Mouse (Mus musculus): ENCODE measurements around the gene Clpp. TPM values are rescaled to one million over a fixed set of nuclear protein-coding genes. Genes with fewer than 3 reads are reported as not detected.

Gene Clpp
- polyA plus RNA-seq, 1 experiment from 2014 or later: 71.1 TPM

DNA sequence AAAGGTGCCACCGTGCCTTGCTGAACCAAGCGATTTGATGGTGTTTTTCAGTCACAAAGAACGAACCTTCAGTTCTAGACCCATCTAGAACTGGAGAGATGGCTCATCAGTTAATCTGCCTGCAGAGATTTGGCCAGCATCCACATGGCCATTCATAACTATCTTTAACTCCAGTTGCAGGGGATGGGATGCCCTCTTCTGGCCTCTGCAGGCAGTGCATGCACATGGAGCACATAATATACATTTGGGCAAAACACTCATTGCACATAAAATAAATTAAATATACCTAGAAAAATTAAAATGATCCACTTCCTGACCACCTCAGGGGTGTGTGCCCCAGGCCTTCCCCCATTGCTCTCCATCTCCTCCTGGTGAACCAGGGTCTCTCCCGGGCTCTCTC, 28.2 kb upstream of the Clpp start:
- no peak overlapping the region for H3K9ac ChIP-seq (replicated peaks; ENCODE audit: low read depth)
- no peaks in the 10 kb centered on the region for H3K36me3 ChIP-seq (ENCODE audit: insufficient read depth, low read length)
- no peaks in the 10 kb centered on the region for H3K4me1 ChIP-seq (ENCODE audit: insufficient read depth, low read depth, low read length)
- no peaks in the 10 kb centered on the region for H3K9me3 ChIP-seq (ENCODE audit: low read length)
- no peaks in the 10 kb centered on the region for H3K27me3 ChIP-seq (replicated peaks; ENCODE audit: insufficient read depth, low read length)
- TF ChIP-seq EP300 (IDR thresholded peaks at IDR 0.05): no peak
- peak; percentile 28; the same call in 1 of the 2 replicates for TF ChIP-seq CTCF (IDR thresholded peaks at IDR 0.05)
- H3K27ac ChIP-seq (ENCODE audit: low read length): no peak overlapping the region
- H3K4me2 ChIP-seq (replicated peaks; ENCODE audit: low read depth, low read length): no peak overlapping the region
- 88% methylated on average over 4 of the region's 4 CpGs for WGBS
- no peak for ATAC-seq
- DNase-seq (ENCODE audit: low spot score): no peak
- H3K4me3 ChIP-seq (ENCODE audit: low read depth, low read length): no peak overlapping the region

GRCm38 (mm10) chr17:56962642-56963405, 27.3 kb upstream of the Clpp start:
- no peak overlapping the region for H3K4me3 ChIP-seq (ENCODE audit: low read depth, low read length)
- H3K27ac ChIP-seq (ENCODE audit: low read length): no peak overlapping the region
- H3K9me3 ChIP-seq (ENCODE audit: low read length): no peaks in the 10 kb centered on the region
- no peak for ATAC-seq
- no peaks in the 10 kb centered on the region for H3K4me1 ChIP-seq (ENCODE audit: insufficient read depth, low read depth, low read length)
- H3K36me3 ChIP-seq (ENCODE audit: insufficient read depth, low read length): no peaks in the 10 kb centered on the region
- no peak overlapping the region for H3K9ac ChIP-seq (replicated peaks; ENCODE audit: low read depth)
- no peak overlapping the region for H3K4me2 ChIP-seq (replicated peaks; ENCODE audit: low read depth, low read length)
- DNase-seq (ENCODE audit: low spot score): no peak
- TF ChIP-seq CTCF (IDR thresholded peaks at IDR 0.05) (no peak), EP300 (IDR thresholded peaks at IDR 0.05) (no peak)
- 64% methylated on average over 5 of the region's 5 CpGs for WGBS
- no peaks in the 10 kb centered on the region for H3K27me3 ChIP-seq (replicated peaks; ENCODE audit: insufficient read depth, low read length)

DNA sequence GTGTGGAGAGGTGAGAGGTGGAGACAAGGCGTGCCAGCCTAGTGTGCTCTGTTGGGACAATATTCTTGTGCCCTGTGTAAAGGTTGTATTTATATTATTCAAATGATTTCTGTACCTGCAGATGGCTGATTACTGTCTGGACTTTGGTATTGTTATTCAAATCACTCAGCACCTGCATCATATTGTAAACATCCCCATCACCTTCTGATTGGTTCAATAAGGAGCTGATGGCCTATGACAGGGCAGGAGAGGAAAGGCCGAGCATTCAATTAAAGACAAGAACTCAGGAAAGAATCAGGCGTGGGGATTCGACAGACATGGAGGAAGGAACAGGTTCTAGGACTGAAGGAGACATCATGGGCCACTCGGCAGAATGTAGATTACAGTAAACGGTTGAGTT, 26.5 kb upstream of the Clpp start:
- H3K9ac ChIP-seq (replicated peaks; ENCODE audit: low read depth): no peak overlapping the region
- H3K27ac ChIP-seq (ENCODE audit: low read length): no peak overlapping the region
- no peak for TF ChIP-seq EP300 (IDR thresholded peaks at IDR 0.05)
- H3K27me3 ChIP-seq (replicated peaks; ENCODE audit: insufficient read depth, low read length): no peaks in the 10 kb centered on the region
- H3K9me3 ChIP-seq (ENCODE audit: low read length): no peaks in the 10 kb centered on the region
- H3K4me2 ChIP-seq (replicated peaks; ENCODE audit: low read depth, low read length): no peak overlapping the region
- H3K36me3 ChIP-seq (ENCODE audit: insufficient read depth, low read length): no peaks in the 10 kb centered on the region
- WGBS: 68% methylated on average over 6 of the region's 6 CpGs
- DNase-seq (ENCODE audit: low spot score) (no peak), ATAC-seq (no peak)
- no peaks in the 10 kb centered on the region for H3K4me1 ChIP-seq (ENCODE audit: insufficient read depth, low read depth, low read length)
- H3K4me3 ChIP-seq (ENCODE audit: low read depth, low read length): no peak overlapping the region

GRCm38 (mm10) chr17:56969321-56969720, 20.8 kb upstream of the Clpp start:
- ATAC-seq (no peak), DNase-seq (ENCODE audit: low spot score) (no peak)
- no peak overlapping the region for H3K4me2 ChIP-seq (replicated peaks; ENCODE audit: low read depth, low read length)
- H3K4me3 ChIP-seq (ENCODE audit: low read depth, low read length): no peak overlapping the region
- H3K27me3 ChIP-seq (replicated peaks; ENCODE audit: insufficient read depth, low read length): no peaks in the 10 kb centered on the region
- no peaks in the 10 kb centered on the region for H3K4me1 ChIP-seq (ENCODE audit: insufficient read depth, low read depth, low read length)
- TF ChIP-seq EP300 (IDR thresholded peaks at IDR 0.05): no peak
- no peak for TF ChIP-seq CTCF (IDR thresholded peaks at IDR 0.05)
- no peak overlapping the region for H3K9ac ChIP-seq (replicated peaks; ENCODE audit: low read depth)
- no peaks in the 10 kb centered on the region for H3K36me3 ChIP-seq (ENCODE audit: insufficient read depth, low read length)
- no peaks in the 10 kb centered on the region for H3K9me3 ChIP-seq (ENCODE audit: low read length)
- 53% methylated on average over 3 of the region's 3 CpGs for WGBS
- H3K27ac ChIP-seq (ENCODE audit: low read length): no peak overlapping the region

GRCm38 (mm10) chr17:56970081-56970480, 20.0 kb upstream of the Clpp start:
- Histone ChIP-seq H3K4me3 (ENCODE audit: low read depth, low read length) (no peak overlapping the region), H3K9ac (replicated peaks; ENCODE audit: low read depth) (no peak overlapping the region), H3K27ac (ENCODE audit: low read length) (no peak overlapping the region), H3K27me3 (replicated peaks; ENCODE audit: insufficient read depth, low read length) (no peaks in the 10 kb centered on the region), H3K36me3 (ENCODE audit: insufficient read depth, low read length) (no peaks in the 10 kb centered on the region), H3K4me1 (ENCODE audit: insufficient read depth, low read depth, low read length) (no peaks in the 10 kb centered on the region), H3K9me3 (ENCODE audit: low read length) (no peaks in the 10 kb centered on the region), H3K4me2 (replicated peaks; ENCODE audit: low read depth, low read length) (no peak overlapping the region)
- TF ChIP-seq CTCF (IDR thresholded peaks at IDR 0.05) (no peak), EP300 (IDR thresholded peaks at IDR 0.05) (no peak)
- 60% methylated on average over 5 of the region's 5 CpGs for WGBS
- ATAC-seq: no peak
- DNase-seq (ENCODE audit: low spot score): no peak

GRCm38 (mm10) chr17:56973956-56974707, 16.0 kb upstream of the Clpp start:
- WGBS: 57% methylated on average over 12 of the region's 14 CpGs
- H3K36me3 ChIP-seq (ENCODE audit: insufficient read depth, low read length): no peaks in the 10 kb centered on the region
- TF ChIP-seq CTCF (IDR thresholded peaks at IDR 0.05) (no peak), EP300 (IDR thresholded peaks at IDR 0.05) (no peak)
- no peak overlapping the region for H3K27ac ChIP-seq (ENCODE audit: low read length)
- no peak overlapping the region for H3K4me2 ChIP-seq (replicated peaks; ENCODE audit: low read depth, low read length)
- H3K4me1 ChIP-seq (ENCODE audit: insufficient read depth, low read depth, low read length): no peaks in the 10 kb centered on the region
- H3K27me3 ChIP-seq (replicated peaks; ENCODE audit: insufficient read depth, low read length): no peaks in the 10 kb centered on the region
- ATAC-seq: no peak
- no peak for DNase-seq (ENCODE audit: low spot score)
- H3K9ac ChIP-seq (replicated peaks; ENCODE audit: low read depth): no peak overlapping the region
- no peak overlapping the region for H3K4me3 ChIP-seq (ENCODE audit: low read depth, low read length)
- H3K9me3 ChIP-seq (ENCODE audit: low read length): no peaks in the 10 kb centered on the region
